Mouse (Mus musculus) forebrain, embryonic 12.5 days (tissue): Measurements from ENCODE around the gene Dnajc4. TPM values are rescaled to one million over a fixed set of nuclear protein-coding genes. Genes with fewer than 3 reads are reported as not detected.
A peak's percentile ranks its signal among the peaks of the same experiment; 100 is the strongest.

Experiments used
- ATAC-seq: fragments of 200-750 bp; cut with Nextera tagmentation; 2 replicates; pipeline ENCODE4 v1.8.0; 2017; ENCODE audit warnings: moderate TSS enrichment; ENCODE audit not compliant: low FRiP score
- H3K27ac ChIP-seq: fragments of 300-500 bp; sonication (generic); 2 replicates; pipeline ENCODE4 v1.5.1; 2016; ENCODE audit warnings: mild to moderate bottlenecking
- H3K27me3 ChIP-seq: fragments of 300-500 bp; sonication (generic); 2 replicates; pipeline ENCODE4 v1.6.1; 2016; ENCODE audit warnings: mild to moderate bottlenecking
- H3K36me3 ChIP-seq: fragments of 300-500 bp; sonication (generic); replicated peaks from 2 replicates; pipeline ENCODE4 v1.6.1; 2016; ENCODE audit warnings: mild to moderate bottlenecking
- H3K4me1 ChIP-seq: fragments of 300-500 bp; sonication (generic); 2 replicates; pipeline ENCODE4 v1.6.1; 2016
- H3K4me2 ChIP-seq: fragments of 300-500 bp; sonication (generic); 2 replicates; pipeline ENCODE4 v1.6.1; 2016; ENCODE audit warnings: mild to moderate bottlenecking, moderate library complexity
- H3K4me3 ChIP-seq: fragments of 300-500 bp; sonication (generic); replicated peaks from 2 replicates; pipeline ENCODE4 v1.5.1; 2016; ENCODE audit warnings: mild to moderate bottlenecking
- H3K9ac ChIP-seq: fragments of 300-500 bp; sonication (generic); 2 replicates; pipeline ENCODE4 v1.6.1; 2016; ENCODE audit warnings: mild to moderate bottlenecking
- H3K9me3 ChIP-seq: fragments of 300-500 bp; sonication (generic); 2 replicates; pipeline ENCODE4 v1.6.1; 2016
- WGBS: fragments of 180-500 bp; shearing (Covaris S2); methylation state at CpG from one replicate; pipeline ENCODE4 v1.1.7; 2016; 5-methylcytosine and 5-hydroxymethylcytosine counted together
- polyA plus RNA-seq: library from polyadenylated mRNA; unstranded; fragments of >200 nt; fragmentation: Nextera tagmentation; extraction: Ambion mirVana; gene quantifications from 2 replicates; pipeline ENCODE4 v1.2.1, GENCODE M21; 2016

The Dnajc4 gene
- polyA plus RNA-seq, 1 experiment from 2014 or later: 18.8 TPM

GRCm38 (mm10) chr19:7014481-7015135 is 22.2 kb upstream of the Dnajc4 start:
- Histone ChIP-seq H3K27ac (no peak overlapping the region), H3K36me3 (peaks cover 41% of the 10 kb centered on the region), H3K4me3 (no peak overlapping the region), H3K4me1 (no peaks in the 10 kb centered on the region), H3K27me3 (no peaks in the 10 kb centered on the region), H3K4me2 (no peak overlapping the region), H3K9ac (no peak overlapping the region), H3K9me3 (no peaks in the 10 kb centered on the region)
- ATAC-seq: no peak
- 91% methylated on average over 20 of the region's 20 CpGs for WGBS

- Histone ChIP-seq H3K27ac (no peak overlapping the region), H3K36me3 (peaks cover 34% of the 10 kb centered on the region), H3K9me3 (no peaks in the 10 kb centered on the region), H3K4me1 (no peaks in the 10 kb centered on the region), H3K27me3 (no peaks in the 10 kb centered on the region), H3K4me2 (no peak overlapping the region), H3K4me3 (no peak overlapping the region), H3K9ac (no peak overlapping the region)
- WGBS: 85% methylated on average over 9 of the region's 9 CpGs
- no peak for ATAC-seq
Measured at GRCm38 (mm10) chr19:7013984-7014383, 21.6 kb upstream of the Dnajc4 start.

- Histone ChIP-seq H3K27ac (no peak overlapping the region), H3K4me1 (no peaks in the 10 kb centered on the region), H3K27me3 (no peaks in the 10 kb centered on the region), H3K4me2 (no peak overlapping the region), H3K9me3 (no peaks in the 10 kb centered on the region), H3K4me3 (no peak overlapping the region), H3K9ac (no peak overlapping the region), H3K36me3 (peaks cover 21% of the 10 kb centered on the region)
- ATAC-seq: no peak
- 79% methylated on average over 4 of the region's 4 CpGs for WGBS
Measured at GRCm38 (mm10) chr19:7012426-7012825, 20.1 kb upstream of the Dnajc4 start.

- no peak for ATAC-seq
- H3K4me1 ChIP-seq: no peaks in the 10 kb centered on the region
- H3K4me3 ChIP-seq: no peak overlapping the region
- no peak overlapping the region for H3K9ac ChIP-seq
- H3K36me3 ChIP-seq: no peaks in the 10 kb centered on the region
- H3K27ac ChIP-seq: no peak overlapping the region
- 86% methylated on average over 9 of the region's 9 CpGs for WGBS
- H3K9me3 ChIP-seq: no peaks in the 10 kb centered on the region
- H3K4me2 ChIP-seq: no peak overlapping the region
- H3K27me3 ChIP-seq: no peaks in the 10 kb centered on the region
Measured at GRCm38 (mm10) chr19:7006892-7007593, 14.7 kb upstream of the Dnajc4 start.

GRCm38 (mm10) chr19:6999360-7000063 is 7.1 kb upstream of the Dnajc4 start:
- no peak for ATAC-seq
- H3K4me2 ChIP-seq: no peak overlapping the region
- H3K36me3 ChIP-seq: peaks cover 20% of the 10 kb centered on the region
- no peak overlapping the region for H3K9ac ChIP-seq
- H3K9me3 ChIP-seq: no peaks in the 10 kb centered on the region
- H3K27me3 ChIP-seq: no peaks in the 10 kb centered on the region
- no peak overlapping the region for H3K4me3 ChIP-seq
- WGBS: 93% methylated on average over 19 of the region's 19 CpGs
- peaks cover 28% of the 10 kb centered on the region for H3K4me1 ChIP-seq
- no peak overlapping the region for H3K27ac ChIP-seq

GRCm38 (mm10) chr19:6997721-6998290 is 5.4 kb upstream of the Dnajc4 start:
- 82% methylated on average over 9 of the region's 9 CpGs for WGBS
- H3K4me1 ChIP-seq: peaks cover 41% of the 10 kb centered on the region

GRCm38 (mm10) chr19:6996006-6996405 is 3.6 kb upstream of the Dnajc4 start, which contains the start of the genes Nudt22 and Trpt1:
Nudt22 (minus strand) TSS chr19:6996117.
Trpt1 (plus strand) TSS chr19:6996131.
- H3K9me3 ChIP-seq: no peaks in the 10 kb centered on the region
- peak within 1 kb of the TSS; percentile 56 for H3K4me3 ChIP-seq
- WGBS: under 1% methylated on average over 24 of the region's 24 CpGs
- ATAC-seq: peak; percentile 78
- peak within 1 kb of the TSS; percentile 68 for H3K9ac ChIP-seq
- H3K4me2 ChIP-seq: peak within 1 kb of the TSS; percentile 85
- no peaks in the 10 kb centered on the region for H3K27me3 ChIP-seq
- H3K36me3 ChIP-seq: peaks cover 20% of the 10 kb centered on the region
- H3K4me1 ChIP-seq: peaks cover 49% of the 10 kb centered on the region
- peak within 1 kb of the TSS; percentile 62 for H3K27ac ChIP-seq

More at GRCm38 (mm10) chr19:6997721-6998290, 5.4 kb upstream of the Dnajc4 start:
- Histone ChIP-seq H3K9me3 (no peaks in the 10 kb centered on the region), H3K4me2 (no peak overlapping the region), H3K4me3 (no peak overlapping the region), H3K27me3 (no peaks in the 10 kb centered on the region), H3K36me3 (peaks cover 20% of the 10 kb centered on the region), H3K27ac (no peak overlapping the region), H3K9ac (no peak overlapping the region)
- no peak for ATAC-seq

GRCm38 (mm10) chr19:6995255-6995991 is 3.1 kb upstream of the Dnajc4 start:
- Histone ChIP-seq H3K9ac (peak overlapping the region; percentile 68), H3K4me3 (peak overlapping the region; percentile 56), H3K4me1 (peaks cover 49% of the 10 kb centered on the region), H3K27ac (0 out of 2 replicates have a peak overlapping the region, but pooled peaks have one; percentile 47), H3K4me2 (peak overlapping the region; percentile 85), H3K27me3 (no peaks in the 10 kb centered on the region), H3K36me3 (peaks cover 19% of the 10 kb centered on the region), H3K9me3 (no peaks in the 10 kb centered on the region)
- WGBS: 51% methylated on average over 20 of the region's 21 CpGs
- no peak for ATAC-seq

GRCm38 (mm10) chr19:6994489-6994888 is 2.1 kb upstream of the Dnajc4 start:
- ATAC-seq: no peak
- peaks cover 11% of the 10 kb centered on the region for H3K36me3 ChIP-seq
- H3K9me3 ChIP-seq: no peaks in the 10 kb centered on the region
- H3K4me1 ChIP-seq: peaks cover 49% of the 10 kb centered on the region
- no peaks in the 10 kb centered on the region for H3K27me3 ChIP-seq
- no peak overlapping the region for H3K27ac ChIP-seq
- no peak overlapping the region for H3K4me3 ChIP-seq
- WGBS: 91% methylated on average over 8 of the region's 8 CpGs
- no peak overlapping the region for H3K4me2 ChIP-seq
- no peak overlapping the region for H3K9ac ChIP-seq

GRCm38 (mm10) chr19:6994002-6994401 is 1.6 kb upstream of the Dnajc4 start:
- H3K36me3 ChIP-seq: peaks cover 9% of the 10 kb centered on the region
- no peak for ATAC-seq
- H3K27me3 ChIP-seq: no peaks in the 10 kb centered on the region
- H3K4me1 ChIP-seq: peaks cover 49% of the 10 kb centered on the region
- no peak overlapping the region for H3K27ac ChIP-seq
- H3K9me3 ChIP-seq: no peaks in the 10 kb centered on the region
- no peak overlapping the region for H3K4me3 ChIP-seq
- WGBS: 88% methylated on average over 8 of the region's 8 CpGs
- no peak overlapping the region for H3K4me2 ChIP-seq
- H3K9ac ChIP-seq: no peak overlapping the region

- H3K9ac ChIP-seq: peak overlapping the region; percentile 65
- ATAC-seq: no peak
- no peaks in the 10 kb centered on the region for H3K27me3 ChIP-seq
- H3K27ac ChIP-seq: peak overlapping the region; percentile 65; the same call in 1 of the 2 replicates
- peak overlapping the region; percentile 95 for H3K4me2 ChIP-seq
- H3K9me3 ChIP-seq: no peaks in the 10 kb centered on the region
- peaks cover 50% of the 10 kb centered on the region for H3K4me1 ChIP-seq
- H3K36me3 ChIP-seq: 0 out of 2 replicates have a peak, but pooled peaks cover 4% of the 10 kb centered on the region
- WGBS: 59% methylated on average over 14 of the region's 14 CpGs
- H3K4me3 ChIP-seq: peak overlapping the region; percentile 56
Measured at GRCm38 (mm10) chr19:6993011-6993770, 819 bp upstream of the Dnajc4 start.
